Mouse (Mus musculus): ENCODE measurements around the gene Disp2.

The Disp2 gene

DNA sequence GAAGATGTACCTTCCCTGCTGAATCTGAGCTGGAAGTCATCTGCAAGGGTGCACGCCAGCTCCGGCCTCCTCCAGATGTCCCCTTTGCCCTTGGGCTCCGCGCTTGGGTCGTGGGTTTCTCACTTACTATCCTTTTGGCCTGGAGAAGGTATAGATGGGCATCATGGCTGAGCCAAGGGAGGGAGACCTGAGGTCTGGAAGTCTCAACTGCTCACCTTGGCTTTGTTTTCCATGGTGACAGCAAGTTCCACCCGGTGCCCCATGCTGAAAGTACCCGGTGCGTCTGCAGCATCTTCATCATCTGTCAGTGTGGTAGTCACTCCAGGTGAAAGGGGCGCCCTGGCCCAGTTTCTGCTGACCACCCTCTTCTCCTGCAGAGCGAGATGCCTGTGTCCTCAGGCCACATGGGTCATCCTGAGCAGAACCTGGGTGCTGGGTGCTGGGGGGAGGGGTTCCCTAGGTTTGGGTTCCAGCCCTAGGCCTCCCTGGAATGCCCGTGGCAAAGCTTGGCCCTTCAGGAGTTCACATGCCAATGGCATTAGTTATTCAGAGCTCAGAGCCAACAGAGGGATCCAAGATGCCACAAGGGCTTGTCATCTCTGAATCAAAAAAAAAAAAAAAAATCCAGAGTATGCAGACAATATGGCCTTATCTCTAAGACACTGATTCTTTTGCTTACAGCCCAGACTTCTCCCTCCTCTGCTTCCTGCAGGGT lies 19.1 kb upstream of the Disp2 start:
- DNase-seq = no peak

GRCm38 (mm10) chr2:118761358-118761757 lies 18.2 kb upstream of the Disp2 start:
- no peak for DNase-seq

- DNase-seq = peak; percentile 77
These were observed 17.4 kb upstream of the Disp2 start, which contains the start of gene Ccdc9b for GRCm38 (mm10) chr2:118761906-118762783. TSS of gene Ccdc9b (minus strand) at chr2:118762661.

DNA sequence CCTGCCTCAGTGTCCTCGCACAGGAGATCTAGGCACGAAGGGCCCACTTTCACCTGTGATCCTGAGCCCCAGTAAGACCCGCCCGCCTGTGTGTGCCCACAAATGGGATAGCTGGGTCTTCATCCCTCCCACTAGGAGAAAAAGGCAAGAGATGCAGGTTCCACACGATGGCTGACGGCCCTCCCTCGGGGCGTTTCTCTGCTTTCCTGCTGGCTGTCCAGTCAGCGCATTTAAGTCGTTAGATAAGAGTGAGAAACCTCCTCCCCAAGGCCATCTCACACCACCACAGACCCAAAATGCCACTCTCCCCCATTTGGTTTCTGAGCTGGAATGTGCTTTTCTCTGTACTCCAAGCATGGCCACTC lies 16.8 kb upstream of the Disp2 start:
- DNase-seq = no peak

- DNase-seq = peak; percentile 63
These were observed 16.1 kb upstream of the Disp2 start for GRCm38 (mm10) chr2:118763469-118763868.

GRCm38 (mm10) chr2:118764094-118764831 lies 15.3 kb upstream of the Disp2 start:
- no peak for DNase-seq

DNA sequence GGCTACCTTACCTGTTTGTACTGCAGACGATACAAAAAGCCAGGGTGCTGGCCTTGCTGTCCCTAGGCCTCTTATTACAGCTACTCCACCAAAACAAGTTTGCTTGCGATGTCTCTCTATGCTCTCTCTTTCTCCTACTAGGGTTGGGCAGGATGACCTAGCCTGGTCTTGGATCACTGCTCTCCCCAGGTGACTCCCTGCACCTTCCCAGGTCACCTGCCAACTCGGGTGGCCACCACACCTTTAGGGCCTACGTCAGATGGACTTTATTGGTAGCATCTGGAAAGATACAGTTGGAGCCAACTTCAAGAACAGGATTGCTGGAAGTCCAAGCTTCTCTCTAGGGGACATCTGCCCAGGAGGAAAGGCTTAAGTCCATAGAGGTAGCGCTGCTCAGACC lies 14.6 kb upstream of the Disp2 start:
- DNase-seq = no peak

GRCm38 (mm10) chr2:118766041-118767033 lies 13.2 kb upstream of the Disp2 start:
- no peak for DNase-seq

GRCm38 (mm10) chr2:118772158-118772874 lies 7.2 kb upstream of the Disp2 start, which contains the start of gene Phgr1:
TSS of gene Phgr1 (plus strand) at chr2:118772769.
- DNase-seq = no peak

DNA sequence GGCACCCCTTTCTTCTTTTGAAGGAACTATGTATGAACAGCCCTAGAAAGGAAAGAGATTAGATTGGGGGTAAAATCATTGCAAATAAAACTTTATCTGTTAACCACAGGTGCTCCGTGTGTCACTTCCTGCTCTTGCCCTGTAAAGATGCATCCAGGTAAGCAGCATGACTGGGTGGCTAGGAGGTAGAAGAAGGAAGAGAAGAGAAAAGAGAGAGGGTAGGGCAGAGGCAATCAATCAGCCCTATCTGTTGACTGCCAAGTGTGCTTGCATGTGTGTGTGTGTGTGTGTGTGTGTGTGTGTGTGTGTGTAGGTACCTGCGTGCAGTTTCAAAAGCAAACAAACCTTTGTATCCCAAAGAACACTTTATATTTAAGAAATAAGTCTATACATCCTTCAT lies 5.0 kb upstream of the Disp2 start:
- no peak for DNase-seq

GRCm38 (mm10) chr2:118775396-118775795 lies 4.1 kb upstream of the Disp2 start:
- DNase-seq = no peak

DNA sequence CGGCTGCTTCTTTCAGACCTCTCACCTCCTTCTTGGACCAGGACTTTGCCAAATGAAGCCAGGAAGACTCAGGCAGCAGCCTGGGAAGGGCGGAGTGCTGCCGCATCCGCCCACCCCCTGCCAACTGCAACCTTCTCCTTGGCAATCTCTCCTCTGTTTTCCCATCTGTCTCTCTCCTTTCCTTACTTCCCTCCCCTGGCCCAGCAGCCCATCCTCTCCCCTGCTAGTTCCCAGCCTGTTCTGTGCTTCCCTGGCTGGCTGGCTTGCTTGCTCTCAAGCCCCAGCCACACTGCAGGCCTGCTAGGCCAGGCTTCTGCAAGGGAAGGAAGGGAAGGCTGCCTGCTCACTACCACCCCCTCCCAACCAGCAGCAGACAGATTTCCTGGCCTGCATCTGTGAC lies 3.7 kb upstream of the Disp2 start:
- DNase-seq = peak; percentile 72

DNA sequence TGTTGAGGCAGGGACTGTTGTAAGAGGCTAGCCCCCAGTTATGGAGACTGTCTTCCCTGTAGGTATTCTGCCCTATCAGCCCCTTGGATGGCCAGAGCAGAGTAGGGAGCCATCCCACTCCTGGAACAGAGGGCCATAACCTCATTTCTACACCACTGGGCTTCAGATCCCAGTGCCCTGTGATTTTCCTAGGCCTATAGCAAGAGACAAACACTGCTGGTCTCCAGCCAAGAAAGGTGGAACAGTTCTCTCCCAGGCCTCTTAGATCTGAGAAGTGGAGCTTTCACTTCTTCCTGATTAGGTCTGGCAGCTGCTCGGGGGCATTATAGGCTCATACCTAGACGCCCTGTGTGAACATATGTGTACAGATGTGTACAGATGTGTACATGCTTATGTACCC lies 3.2 kb upstream of the Disp2 start:
- DNase-seq = no peak

DNA sequence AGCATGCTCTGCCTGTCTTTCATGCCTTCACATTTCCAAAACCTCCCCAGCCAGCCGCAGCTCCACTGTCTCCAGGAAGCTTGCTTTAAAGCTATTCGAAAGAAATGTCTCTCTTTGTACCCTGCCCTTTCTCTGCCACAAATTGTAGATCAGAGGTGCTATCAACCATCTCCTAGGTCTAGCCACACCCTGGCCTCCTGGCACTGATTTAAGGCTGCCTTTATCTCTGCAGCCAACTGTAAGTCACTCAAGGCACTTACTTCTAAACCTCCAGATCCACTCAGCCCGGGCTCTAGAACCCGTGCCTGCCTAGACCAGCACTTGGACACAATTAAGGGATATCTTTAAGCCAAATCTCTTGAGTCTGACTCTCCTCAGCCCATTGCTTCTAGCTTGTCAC lies 1.1 kb upstream of the Disp2 start:
- no peak for DNase-seq

GRCm38 (mm10) chr2:118779065-118779464 lies 454 bp upstream of the Disp2 start:
- no peak for DNase-seq

GRCm38 (mm10) chr2:118781115-118781514 lies 1.6 kb downstream of the Disp2 start:
- no peak for DNase-seq

DNA sequence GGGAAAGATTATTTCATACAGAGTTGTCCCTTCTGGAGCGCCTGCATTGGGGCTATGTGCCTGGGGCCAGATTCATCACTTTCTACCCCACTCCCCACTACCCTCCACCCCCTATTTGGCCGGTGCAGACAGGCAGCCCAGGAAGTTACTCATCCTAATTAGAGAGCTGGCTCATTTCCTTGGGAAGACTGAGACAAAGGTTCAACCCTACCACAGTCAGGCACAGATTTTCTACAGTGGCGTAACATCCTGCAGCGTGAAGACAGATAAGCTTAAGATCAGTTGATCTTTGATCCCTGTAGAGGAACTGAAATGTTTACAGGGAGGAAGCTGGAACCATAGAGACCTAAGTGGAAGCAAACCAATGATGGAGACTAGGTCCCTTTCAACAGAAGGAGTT lies 2.8 kb downstream of the Disp2 start:
- no peak for DNase-seq

- DNase-seq = no peak
These were observed 3.6 kb downstream of the Disp2 start for GRCm38 (mm10) chr2:118783093-118783492.

DNA sequence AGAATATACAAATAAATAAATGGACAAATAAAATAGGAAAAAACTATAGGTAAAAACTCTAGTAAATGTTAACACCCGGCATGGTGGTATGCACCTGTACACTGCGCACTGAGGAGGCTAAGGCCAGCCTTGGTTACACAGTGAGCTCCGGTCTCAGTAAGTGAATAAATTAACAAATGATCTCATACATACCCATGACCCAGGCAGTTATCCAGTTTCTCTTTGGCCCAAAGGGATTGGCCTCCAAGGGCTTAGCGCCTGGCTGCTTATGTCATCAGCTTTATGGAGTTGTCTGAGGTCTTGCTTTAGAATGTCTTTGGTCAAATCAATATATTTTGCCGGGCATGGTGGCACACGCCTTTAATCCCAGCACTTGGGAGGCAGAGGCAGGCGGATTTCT lies 4.1 kb downstream of the Disp2 start:
- no peak for DNase-seq

DNA sequence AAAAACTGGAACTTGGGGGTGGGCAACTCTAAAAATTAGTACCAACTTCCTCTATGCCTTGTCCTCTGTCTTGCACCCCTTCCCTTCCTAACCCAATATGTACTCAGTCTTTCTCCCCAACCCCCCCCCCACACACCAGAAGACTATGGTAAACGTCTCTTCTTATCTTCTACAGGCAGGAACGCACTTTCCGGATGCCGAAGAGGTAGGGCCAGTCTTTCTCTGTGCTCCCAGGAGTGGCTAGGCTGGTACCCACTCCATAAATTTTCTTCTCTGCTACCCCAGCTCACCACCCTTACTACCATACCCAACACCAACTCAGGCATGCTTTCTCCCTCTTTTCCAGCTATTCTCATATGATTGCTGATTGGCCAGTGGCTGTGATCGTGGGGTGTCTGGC lies 7.0 kb downstream of the Disp2 start:
- DNase-seq = no peak

DNA sequence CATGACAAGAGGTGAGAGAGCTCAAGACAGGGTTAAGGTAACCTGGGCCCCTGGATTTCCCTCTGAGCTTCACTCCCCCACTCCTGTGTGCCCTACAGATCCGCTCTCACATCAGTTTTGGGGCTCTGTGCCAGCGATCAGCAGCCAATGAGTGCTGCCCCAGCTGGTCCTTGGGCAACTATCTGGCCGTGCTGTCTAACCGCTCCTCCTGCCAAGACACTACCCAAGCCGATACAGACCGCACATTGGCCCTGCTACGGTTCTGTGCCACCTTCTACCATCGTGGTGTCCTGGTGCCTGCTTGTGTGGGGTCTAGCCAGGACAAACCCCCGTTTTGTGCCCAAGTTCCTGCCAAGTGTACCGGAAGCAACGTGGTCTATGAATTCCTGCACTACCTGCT lies 10.0 kb downstream of the Disp2 start:
- no peak for DNase-seq

DNA sequence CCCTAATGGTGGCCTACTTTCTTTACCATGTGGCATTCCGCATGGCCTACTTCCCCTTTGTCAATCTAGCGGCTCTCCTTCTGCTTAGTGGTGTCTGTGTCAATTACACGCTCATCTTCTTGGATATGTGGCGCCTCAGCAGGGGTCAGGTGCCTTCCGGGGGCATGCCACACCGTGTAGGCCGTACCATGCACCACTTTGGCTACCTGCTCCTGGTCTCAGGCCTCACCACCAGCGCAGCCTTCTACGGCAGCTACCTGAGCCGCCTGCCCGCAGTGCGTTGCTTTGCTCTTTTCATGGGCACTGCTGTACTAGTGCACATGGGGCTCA lies 10.7 kb downstream of the Disp2 start:
- no peak for DNase-seq
